Mouse (Mus musculus): Measurements from ENCODE around the gene Hspb8.
A peak's percentile ranks its signal among the peaks of the same experiment; 100 is the strongest.

DNA sequence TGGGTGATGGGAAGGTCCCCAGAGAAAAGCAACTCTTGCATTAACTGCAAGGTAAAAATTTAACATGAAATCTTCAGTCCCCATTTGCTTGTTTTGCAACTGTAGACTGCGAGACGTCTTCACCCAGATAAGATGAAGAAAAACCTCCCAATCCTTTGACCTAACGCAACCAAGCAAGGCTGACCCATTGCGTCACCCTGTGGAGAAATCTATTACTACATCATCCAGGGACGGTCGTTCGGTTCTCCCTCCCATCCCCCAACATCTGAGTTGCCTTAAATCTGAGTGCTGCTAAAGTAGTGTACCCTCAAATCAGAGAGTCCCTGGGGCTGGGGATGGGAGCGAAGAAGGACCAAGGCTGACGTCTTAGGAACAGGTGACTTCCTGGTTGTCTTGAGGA, 13.7 kb downstream of the Hspb8 start:
- no peak for TF ChIP-seq EP300 (IDR thresholded peaks at IDR 0.05; ENCODE audit: low read depth)
- 0 out of 2 replicates have a peak, but pooled peaks have one; percentile 13 for TF ChIP-seq CTCF (IDR thresholded peaks at IDR 0.05; ENCODE audit: low read depth)
